Mouse (Mus musculus) adrenal gland, adult 8-10 months (tissue): Measurements from ENCODE around the gene Lsm4. TPM values are rescaled to one million over a fixed set of nuclear protein-coding genes. Genes with fewer than 3 reads are reported as not detected.

Experiments
- DNase-seq: peaks from one replicate; pipeline ENCODE4 v3.0.0; 2022
- total RNA-seq, 4 experiments: library from RNA; stranded (reverse); gene quantifications; 2 replicates each; pipeline ENCODE4 v1.2.4; 2022

Gene Lsm4
- total RNA-seq, 4 experiments from 2014 or later: 81.4 to 101 (median 86.6) TPM

- DNase-seq: peak; percentile 87
Observed at GRCm38 (mm10) chr8:70649324-70649723, 23.7 kb upstream of the Lsm4 start.

DNA sequence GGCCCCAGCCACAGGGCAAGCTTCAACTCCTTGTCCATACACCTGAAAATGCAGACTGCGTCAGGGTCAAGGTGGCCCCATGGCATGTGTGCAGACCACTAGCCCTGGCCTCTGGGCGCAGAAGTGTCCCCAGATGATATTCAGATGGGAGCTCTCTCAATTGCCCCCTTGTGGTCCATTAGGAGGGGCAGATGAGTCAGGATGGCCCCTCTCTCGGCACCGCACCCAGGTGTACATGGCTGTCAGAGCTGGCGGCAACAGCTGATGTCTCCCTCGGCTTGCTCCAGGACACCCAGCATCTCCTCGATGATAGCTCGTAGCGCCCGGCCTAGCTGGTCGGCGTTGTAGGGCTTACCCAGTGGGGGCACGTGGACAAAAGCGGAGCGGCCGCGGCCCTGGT, 22.7 kb upstream of the Lsm4 start:
- DNase-seq: no peak

GRCm38 (mm10) chr8:70653226-70653625, 19.8 kb upstream of the Lsm4 start:
- no peak for DNase-seq

DNA sequence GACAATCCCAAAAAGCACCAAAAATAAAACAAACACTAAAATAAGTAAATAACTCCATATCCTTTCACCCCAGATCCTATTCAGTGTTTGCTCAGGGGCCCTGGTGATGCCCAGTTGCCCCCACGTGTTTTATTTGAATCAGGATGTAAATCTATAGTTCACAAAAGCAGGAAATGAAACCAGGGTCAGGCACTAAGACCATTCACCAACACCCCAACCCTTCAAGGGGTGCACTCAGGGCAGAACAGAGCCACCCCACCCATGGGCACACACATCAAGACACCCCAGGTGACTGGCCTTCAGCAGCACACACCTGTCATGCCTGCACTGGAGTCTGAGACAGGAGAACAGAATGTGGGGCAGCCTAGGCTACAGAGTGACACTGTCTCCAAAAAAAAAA, 18.9 kb upstream of the Lsm4 start:
- DNase-seq: no peak

GRCm38 (mm10) chr8:70655469-70655868, 17.6 kb upstream of the Lsm4 start:
- no peak for DNase-seq

DNA sequence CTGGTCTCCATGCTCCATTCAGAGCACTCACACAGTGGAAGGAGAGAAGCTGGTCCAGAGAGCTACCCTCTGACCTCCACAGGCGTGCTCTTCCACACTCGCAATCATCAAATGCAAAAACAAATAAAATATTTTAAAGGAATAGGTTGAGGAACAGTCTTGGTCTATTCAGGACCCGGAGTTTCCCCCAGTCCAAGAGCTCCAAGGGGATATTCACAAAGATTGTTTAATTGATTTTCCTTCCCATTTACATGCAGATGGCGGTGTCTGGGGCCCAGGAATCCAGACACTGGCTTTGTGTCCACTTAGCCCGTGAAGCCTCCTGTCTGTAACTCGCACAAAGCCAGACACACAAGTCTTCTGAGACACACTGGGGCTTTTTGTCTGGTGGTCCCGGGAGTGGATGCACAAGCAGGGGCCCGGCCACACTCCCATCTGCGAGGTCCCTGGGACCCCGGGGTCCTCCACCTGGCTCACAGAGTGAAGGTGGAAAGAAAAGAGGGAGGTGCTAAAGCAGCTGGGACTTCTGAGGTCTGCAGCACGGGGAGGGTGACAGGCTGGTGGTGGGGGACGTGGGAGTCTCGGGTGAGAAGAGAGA, 16.8 kb upstream of the Lsm4 start:
- no peak for DNase-seq

DNA sequence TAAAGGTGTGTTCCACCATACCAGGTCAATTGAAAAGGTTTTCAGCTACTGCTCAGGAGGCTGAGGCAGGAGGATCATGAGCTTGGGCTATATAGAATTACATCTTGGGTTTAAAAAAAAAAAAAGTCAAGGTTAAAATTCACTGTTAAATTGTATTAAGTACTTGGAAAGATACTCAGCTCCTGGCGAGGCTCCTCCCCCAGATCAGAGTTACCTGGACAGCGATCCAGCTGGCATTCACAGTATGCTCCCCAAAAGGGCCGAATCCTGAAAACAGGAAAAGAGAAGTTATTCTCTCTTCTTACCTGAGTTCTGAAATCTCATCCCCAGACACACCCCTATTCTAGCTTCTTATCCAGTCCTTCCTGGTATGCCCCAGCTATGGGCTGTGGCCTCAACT, 15.8 kb upstream of the Lsm4 start:
- no peak for DNase-seq

DNA sequence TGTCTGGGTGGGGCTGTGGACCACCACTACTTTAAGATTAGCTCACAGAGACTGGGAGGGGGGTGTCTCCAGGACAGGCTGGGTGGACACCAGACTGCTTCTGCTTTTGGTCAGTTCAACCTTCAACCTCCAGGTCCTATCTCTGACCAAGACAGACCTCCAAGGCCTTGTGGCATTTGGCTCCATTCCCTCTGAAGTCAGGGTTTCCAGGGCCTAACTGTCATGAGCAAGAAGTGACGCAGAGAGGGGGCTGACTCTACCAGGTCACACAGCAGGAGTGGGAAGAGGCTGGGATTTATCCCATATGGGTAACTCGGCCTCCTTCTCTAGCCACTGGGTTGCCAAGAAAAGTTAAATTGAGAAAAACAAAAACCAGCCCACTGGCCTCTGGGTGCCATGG, 15.3 kb upstream of the Lsm4 start:
- peak; percentile 84 for DNase-seq

DNA sequence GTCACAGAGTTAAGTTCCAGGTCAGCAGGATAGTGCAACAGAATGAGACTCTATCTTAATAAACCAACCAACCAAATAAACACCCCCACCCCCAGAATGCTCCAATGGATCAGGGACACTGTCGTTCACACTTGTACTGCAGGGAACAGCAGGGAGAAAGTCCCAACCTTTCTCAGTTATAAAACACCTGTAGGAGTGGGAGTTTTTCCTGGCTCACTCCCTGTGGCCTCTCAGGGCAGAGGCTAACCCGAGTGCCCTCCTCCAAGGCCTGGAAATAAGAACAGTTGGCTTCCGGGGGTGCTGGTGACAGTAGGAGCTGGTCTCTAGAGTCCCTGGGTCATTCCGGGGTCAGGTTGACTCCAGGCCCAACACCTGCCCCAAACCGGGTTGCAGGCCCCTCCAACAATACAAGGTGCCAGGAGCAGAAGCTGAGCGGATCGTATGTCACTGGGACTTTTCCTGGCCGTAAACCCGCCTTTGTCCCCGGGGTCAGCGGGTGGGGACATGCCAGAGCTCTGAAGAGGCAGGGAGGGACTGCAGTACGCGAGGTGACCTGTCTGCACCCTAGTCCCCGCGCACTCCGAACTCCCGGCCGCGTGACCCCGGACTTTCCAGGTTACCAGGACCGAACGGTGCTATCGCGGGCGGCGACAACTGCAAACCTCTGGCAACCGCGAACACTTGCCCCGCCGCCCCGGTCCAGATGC, 14.0 kb upstream of the Lsm4 start:
- no peak for DNase-seq

GRCm38 (mm10) chr8:70659604-70660272, 13.3 kb upstream of the Lsm4 start:
- peak; percentile 92 for DNase-seq

- DNase-seq: no peak
Observed at GRCm38 (mm10) chr8:70660273-70660725, 12.7 kb upstream of the Lsm4 start, which contains the start of gene Pgpep1. TSS of gene Pgpep1 (minus strand) at chr8:70660388.

DNA sequence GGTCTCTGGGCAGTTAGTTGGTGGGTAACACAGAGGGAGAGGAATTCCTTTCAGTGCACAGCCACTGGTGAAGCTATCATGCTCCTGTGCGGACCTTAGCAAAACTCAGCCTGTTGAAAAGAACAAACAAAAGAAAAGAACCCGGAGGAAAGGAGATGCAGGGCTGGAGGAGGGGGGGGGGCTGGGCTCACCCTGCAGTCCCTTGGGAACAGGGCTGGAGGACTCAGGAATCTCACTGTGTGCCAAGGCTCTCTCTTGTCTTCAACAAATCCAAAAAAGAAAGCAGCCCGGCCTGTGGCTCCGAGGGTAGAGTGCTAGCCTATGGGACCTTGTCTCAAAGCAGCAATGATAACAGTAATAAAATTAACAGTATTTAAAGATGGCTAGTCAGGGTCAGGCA, 9.4 kb upstream of the Lsm4 start:
- no peak for DNase-seq

GRCm38 (mm10) chr8:70664631-70665030, 8.4 kb upstream of the Lsm4 start:
- DNase-seq: no peak

- no peak for DNase-seq
Observed at GRCm38 (mm10) chr8:70665599-70665998, 7.4 kb upstream of the Lsm4 start.

- no peak for DNase-seq
Observed at GRCm38 (mm10) chr8:70667071-70667470, 6.0 kb upstream of the Lsm4 start.

DNA sequence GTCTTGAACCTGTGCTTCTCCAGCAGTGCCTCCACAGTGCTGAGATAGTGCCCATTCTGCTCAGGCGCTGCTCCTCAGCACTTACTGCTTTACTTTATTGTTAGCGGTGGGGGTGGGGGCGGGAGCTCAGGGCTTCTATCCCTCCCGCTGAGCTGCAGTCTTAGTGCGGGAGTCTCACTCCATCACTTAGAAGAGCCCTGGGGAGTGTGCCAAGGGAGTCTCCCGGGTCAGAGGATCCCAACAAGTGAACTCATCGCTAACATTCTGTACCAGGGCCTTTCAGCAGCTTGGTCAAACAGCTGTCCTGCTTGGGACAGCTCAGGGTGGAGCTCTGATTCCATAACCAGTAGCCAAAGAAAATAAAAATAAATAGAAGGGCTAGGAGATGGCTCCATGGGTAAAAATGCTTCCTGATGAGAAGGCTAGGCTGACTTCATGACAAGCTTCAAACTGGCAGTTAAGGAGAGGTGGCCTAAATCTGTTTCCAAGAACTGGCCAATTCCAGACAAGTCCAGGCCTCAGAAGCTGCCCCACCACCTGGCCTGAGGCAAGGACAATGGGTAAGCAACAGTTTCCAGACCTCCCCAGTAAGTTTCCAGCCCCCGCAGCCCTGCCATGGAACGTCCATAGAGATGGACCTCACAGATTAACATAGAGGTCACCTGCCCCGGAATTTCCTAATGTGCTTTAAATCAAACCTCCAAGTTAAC, 1.3 kb upstream of the Lsm4 start:
- no peak for DNase-seq

DNA sequence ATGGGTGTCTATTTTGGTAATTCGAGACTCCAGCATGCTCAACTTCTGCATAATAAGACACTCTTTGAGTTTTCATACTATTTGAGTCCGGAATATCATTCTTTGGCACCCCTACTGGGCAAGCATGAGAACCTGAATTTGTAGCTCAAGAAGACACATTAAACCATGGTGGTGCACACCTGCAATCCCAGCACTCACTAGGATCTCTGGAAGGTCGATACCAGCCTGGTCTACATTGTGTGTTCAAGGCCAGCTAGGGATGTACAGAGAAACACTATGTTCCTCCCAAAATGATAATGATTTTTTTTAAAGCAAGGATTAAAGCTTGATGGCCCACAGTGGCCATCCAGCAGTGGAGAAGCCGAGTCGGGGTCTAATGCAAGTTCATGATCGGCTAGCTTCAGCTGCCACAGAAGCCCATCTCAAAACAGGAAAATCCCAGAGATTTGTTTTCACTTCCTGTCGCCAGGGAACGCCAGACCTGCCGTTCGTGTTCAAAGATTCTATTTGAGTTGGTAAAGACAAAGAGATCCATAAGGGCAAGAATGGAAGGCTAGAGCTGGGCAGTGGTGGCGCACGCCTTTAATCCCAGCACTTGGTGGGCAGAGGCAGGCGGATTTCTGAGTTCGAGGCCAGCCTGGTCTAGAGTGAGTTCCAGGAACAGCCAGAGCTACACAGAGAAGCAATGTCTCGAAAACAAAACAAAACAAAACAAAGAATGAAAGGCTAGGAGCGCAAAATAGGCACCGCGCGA, 546 bp upstream of the Lsm4 start:
- no peak for DNase-seq

- no peak for DNase-seq
Observed at GRCm38 (mm10) chr8:70674109-70674508, 1.1 kb downstream of the Lsm4 start.

- no peak for DNase-seq
Observed at GRCm38 (mm10) chr8:70674716-70675115, 1.7 kb downstream of the Lsm4 start.

GRCm38 (mm10) chr8:70675336-70675735, 2.3 kb downstream of the Lsm4 start:
- no peak for DNase-seq

- no peak for DNase-seq
Observed at GRCm38 (mm10) chr8:70677451-70678080, 4.5 kb downstream of the Lsm4 start.

DNA sequence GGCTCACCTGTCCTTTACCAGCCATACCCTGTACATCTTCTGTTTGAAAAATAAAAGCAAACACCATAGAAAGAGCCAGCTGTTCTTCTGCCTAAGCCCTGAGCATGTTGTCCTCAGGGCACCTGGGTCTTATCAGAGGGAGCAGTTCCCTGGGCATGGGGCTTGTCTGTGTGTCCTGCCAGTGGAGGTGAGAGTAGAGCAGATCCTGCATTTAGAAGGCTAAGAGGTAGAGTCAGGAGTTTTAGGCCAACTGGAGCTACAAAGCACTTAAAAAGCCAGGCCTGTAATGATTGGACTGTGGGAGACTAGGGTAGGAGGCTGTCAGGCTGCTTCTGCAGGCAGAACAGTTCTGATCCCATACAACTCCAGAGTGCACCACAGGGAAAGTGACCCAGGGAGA, 5.6 kb downstream of the Lsm4 start:
- DNase-seq: no peak
